Comparison of ENCODE assay signal across 12 mouse cellular contexts in genomic region chr16:18480933-18481485, GRCm38 (mm10). TPM values are rescaled to one million over a fixed set of nuclear protein-coding genes. Genes with fewer than 3 reads are reported as not detected.
DNase-seq lines count a peak whose midpoint lies in the region; ATAC-seq and TF ChIP-seq lines count a peak whose summit lies in the region.
"Had no signal": no experiment of that assay in that cellular context is flagged by ENCODE, and none has a peak within 500 bp of the region (broad histone marks: within the 10 kb centered on the region; RNA-seq: fewer than 3 reads in every experiment).

No protein-coding gene starts in this region.

- H3K9me3 ChIP-seq in forebrain, embryonic 16.5 days (ENCODE audit: control insufficient read depth, low read length): no peaks in the 10 kb centered on the region
- no peaks in the 10 kb centered on the region for H3K9me3 ChIP-seq in forebrain, embryonic 15.5 days
- H3K9me3 ChIP-seq in lung, embryonic 14.5 days (ENCODE audit: low read depth, low read length): no peaks in the 10 kb centered on the region
- H3K9me3 ChIP-seq in kidney, embryonic 16.5 days (ENCODE audit: low read length): no peaks in the 10 kb centered on the region
- H3K9me3 ChIP-seq: heart, embryonic 13.5 days; hindbrain, embryonic 10.5 days; midbrain, embryonic 13.5 days had no signal

- H3K4me1 ChIP-seq in forebrain, embryonic 16.5 days (replicated peaks; ENCODE audit: control insufficient read depth, insufficient read depth, low read length): peaks cover 5% of the 10 kb centered on the region; the same call in 1 of the 2 replicates
- peaks cover 7% of the 10 kb centered on the region for H3K4me1 ChIP-seq in forebrain, embryonic 15.5 days
- H3K4me1 ChIP-seq in lung, embryonic 14.5 days (ENCODE audit: insufficient read depth): no peaks in the 10 kb centered on the region
- H3K4me1 ChIP-seq in kidney, embryonic 16.5 days (ENCODE audit: insufficient read depth, low read length): peaks cover 17% of the 10 kb centered on the region

- no peak for ATAC-seq in forebrain, embryonic 16.5 days
- no peak for ATAC-seq in forebrain, embryonic 15.5 days (replicated peaks)
- no peak for ATAC-seq in lung, embryonic 14.5 days (ENCODE audit: insufficient read depth)
- no peak; the same call in 1 of the 2 replicates for ATAC-seq in kidney, embryonic 16.5 days (ENCODE audit: low FRiP score, low TSS enrichment)
- ATAC-seq: midbrain, embryonic 13.5 days had no signal

- no peaks in the 10 kb centered on the region for H3K27me3 ChIP-seq in forebrain, embryonic 16.5 days (replicated peaks; ENCODE audit: control insufficient read depth, insufficient read depth, low read length)
- H3K27me3 ChIP-seq in forebrain, embryonic 15.5 days: no peaks in the 10 kb centered on the region
- no peaks in the 10 kb centered on the region for H3K27me3 ChIP-seq in lung, embryonic 14.5 days (ENCODE audit: insufficient read depth, low read length)
- H3K27me3 ChIP-seq in kidney, embryonic 16.5 days (ENCODE audit: insufficient read depth, low read length): no peaks in the 10 kb centered on the region
- H3K27me3 ChIP-seq: heart, embryonic 13.5 days; midbrain, embryonic 13.5 days had no signal

- 66% methylated on average over 4 of the region's 4 CpGs for WGBS in forebrain, embryonic 16.5 days
- 75% methylated on average over 4 of the region's 4 CpGs for WGBS in forebrain, embryonic 15.5 days
- WGBS in lung, embryonic 14.5 days: 60% methylated on average over 4 of the region's 4 CpGs
- WGBS in kidney, embryonic 16.5 days: 74% methylated on average over 4 of the region's 4 CpGs

- 0 out of 2 replicates have a peak, but pooled peaks have one; percentile 4 for TF ChIP-seq CTCF in lung, embryonic 14.5 days (IDR thresholded peaks at IDR 0.05; ENCODE audit: low read depth)

- no peak overlapping the region for H3K4me2 ChIP-seq in forebrain, embryonic 16.5 days (ENCODE audit: low read length)
- no peak overlapping the region for H3K4me2 ChIP-seq in forebrain, embryonic 15.5 days (replicated peaks)
- no peak overlapping the region for H3K4me2 ChIP-seq in lung, embryonic 14.5 days
- H3K4me2 ChIP-seq in kidney, embryonic 16.5 days (replicated peaks; ENCODE audit: low read depth, low read length): no peak overlapping the region
- H3K4me2 ChIP-seq: heart, embryonic 13.5 days; midbrain, embryonic 13.5 days had no signal

- no peak overlapping the region for H3K27ac ChIP-seq in forebrain, embryonic 16.5 days (ENCODE audit: low read length)
- no peak overlapping the region for H3K27ac ChIP-seq in forebrain, embryonic 15.5 days (replicated peaks)
- no peak overlapping the region for H3K27ac ChIP-seq in lung, embryonic 14.5 days (ENCODE audit: low read depth)
- H3K27ac ChIP-seq in kidney, embryonic 16.5 days (ENCODE audit: low read length): no peak overlapping the region
- H3K27ac ChIP-seq: heart, embryonic 13.5 days; hindbrain, embryonic 10.5 days; midbrain, embryonic 13.5 days had no signal

- H3K36me3 ChIP-seq in forebrain, embryonic 16.5 days (ENCODE audit: control insufficient read depth, insufficient read depth): no peaks in the 10 kb centered on the region; the same call in 1 of the 2 replicates
- H3K36me3 ChIP-seq in forebrain, embryonic 15.5 days: no peaks in the 10 kb centered on the region
- no peaks in the 10 kb centered on the region for H3K36me3 ChIP-seq in lung, embryonic 14.5 days (ENCODE audit: insufficient read depth)
- H3K36me3 ChIP-seq in kidney, embryonic 16.5 days (ENCODE audit: insufficient read depth, low read length): peaks cover 5% of the 10 kb centered on the region; the same call in 1 of the 2 replicates

- DNase-seq in lung, embryonic 14.5 days: no peak
- no peak for DNase-seq in lung, adult 18-20 months
- peak; percentile 49 for DNase-seq in A20 (ENCODE audit: low read depth, low spot score)
- peak; percentile 11 for DNase-seq in adipocyte (ENCODE audit: low spot score)
- DNase-seq in frontal cortex, postnatal 25 days (ENCODE audit: low spot score in 2 of 2): no peak
- DNase-seq: right cerebral cortex, adult 18-20 months had no signal

- no peak overlapping the region for H3K4me3 ChIP-seq in forebrain, embryonic 16.5 days (replicated peaks; ENCODE audit: low read length)
- no peak overlapping the region for H3K4me3 ChIP-seq in forebrain, embryonic 15.5 days
- no peak overlapping the region for H3K4me3 ChIP-seq in lung, embryonic 14.5 days (ENCODE audit: low read depth, low read length)
- no peak overlapping the region for H3K4me3 ChIP-seq in kidney, embryonic 16.5 days (ENCODE audit: low read length)
- H3K4me3 ChIP-seq: heart, embryonic 13.5 days; hindbrain, embryonic 10.5 days; midbrain, embryonic 13.5 days had no signal

- H3K9ac ChIP-seq in forebrain, embryonic 16.5 days (replicated peaks; ENCODE audit: low read depth, low read length): 0 out of 2 replicates have a peak overlapping the region, but pooled peaks have one; percentile 18
- no peak overlapping the region for H3K9ac ChIP-seq in forebrain, embryonic 15.5 days (replicated peaks)
- H3K9ac ChIP-seq in lung, embryonic 14.5 days: no peak overlapping the region
- no peak overlapping the region for H3K9ac ChIP-seq in kidney, embryonic 16.5 days (replicated peaks; ENCODE audit: low read length)
- H3K9ac ChIP-seq: heart, embryonic 13.5 days; midbrain, embryonic 13.5 days had no signal

RNA-seq across cellular contexts. Expression of gene Gnb1l, which starts 17.5 kb away (rescaled TPM):
- 14.1 and 14.6 TPM in 2 replicates for polyA plus RNA-seq in forebrain, embryonic 16.5 days (2015; fragmentation: Nextera tagmentation; extraction: Ambion mirVana)
- polyA plus RNA-seq in forebrain, embryonic 15.5 days (2015; fragmentation: Nextera tagmentation; extraction: Ambion mirVana): 16.0 and 16.4 TPM in 2 replicates
- 16.2 and 17.6 TPM in 2 replicates for polyA plus RNA-seq in lung, embryonic 14.5 days (2014; fragmentation: Nextera tagmentation; extraction: Ambion mirVana)
- 19.1 and 19.7 TPM in 2 replicates for polyA plus RNA-seq in kidney, embryonic 16.5 days (2015; fragmentation: Nextera tagmentation; extraction: Ambion mirVana)

RNA-seq across cellular contexts. Expression of gene Rtl10, which starts 17.7 kb away (rescaled TPM):
- polyA plus RNA-seq in forebrain, embryonic 16.5 days (2015; fragmentation: Nextera tagmentation; extraction: Ambion mirVana): 2.4 and 3.4 TPM in 2 replicates
- 3.4 and 3.5 TPM in 2 replicates for polyA plus RNA-seq in forebrain, embryonic 15.5 days (2015; fragmentation: Nextera tagmentation; extraction: Ambion mirVana)
- 4.2 and 4.8 TPM in 2 replicates for polyA plus RNA-seq in lung, embryonic 14.5 days (2014; fragmentation: Nextera tagmentation; extraction: Ambion mirVana)
- polyA plus RNA-seq in kidney, embryonic 16.5 days (2015; fragmentation: Nextera tagmentation; extraction: Ambion mirVana): 3.3 and 4.3 TPM in 2 replicates

RNA-seq across cellular contexts. Expression of gene Comt, which starts 54.4 kb away (rescaled TPM):
- polyA plus RNA-seq in forebrain, embryonic 16.5 days (2015; fragmentation: Nextera tagmentation; extraction: Ambion mirVana): 88.8 and 98.1 TPM in 2 replicates
- 83.0 and 84.4 TPM in 2 replicates for polyA plus RNA-seq in forebrain, embryonic 15.5 days (2015; fragmentation: Nextera tagmentation; extraction: Ambion mirVana)
- polyA plus RNA-seq in lung, embryonic 14.5 days (2014; fragmentation: Nextera tagmentation; extraction: Ambion mirVana): 89.4 and 97.0 TPM in 2 replicates
- polyA plus RNA-seq in kidney, embryonic 16.5 days (2015; fragmentation: Nextera tagmentation; extraction: Ambion mirVana): 119 and 127 TPM in 2 replicates

RNA-seq across cellular contexts. Expression of gene Txnrd2, which starts 54.8 kb away (rescaled TPM):
- polyA plus RNA-seq in forebrain, embryonic 16.5 days (2015; fragmentation: Nextera tagmentation; extraction: Ambion mirVana): 24.0 and 27.8 TPM in 2 replicates
- polyA plus RNA-seq in forebrain, embryonic 15.5 days (2015; fragmentation: Nextera tagmentation; extraction: Ambion mirVana): 24.2 and 26.3 TPM in 2 replicates
- 18.7 and 21.5 TPM in 2 replicates for polyA plus RNA-seq in lung, embryonic 14.5 days (2014; fragmentation: Nextera tagmentation; extraction: Ambion mirVana)
- 33.7 and 35.2 TPM in 2 replicates for polyA plus RNA-seq in kidney, embryonic 16.5 days (2015; fragmentation: Nextera tagmentation; extraction: Ambion mirVana)

Comparison
In these comparisons a context has a peak if more than half of its experiments do, and no peak if none do; other contexts are left out.
1. DNase-seq: peak in A20 (single experiment) and adipocyte (single experiment); none in lung, embryonic 14.5 days (single experiment), lung, adult 18-20 months (0 of 2) and frontal cortex, postnatal 25 days (0 of 2).